Mouse (Mus musculus) liver, adult 2 months (tissue): Measurements from ENCODE around the gene Gpr63.

Source experiments
- CTCF ChIP-seq: fragments of 200-500 bp; IDR thresholded peaks from 2 replicates; pipeline ENCODE4 v1.5.1; 2011; ENCODE audit warnings: low read depth, low read length, control low read depth
- POLR2A ChIP-seq: fragments of 200-500 bp; IDR thresholded peaks from 2 replicates; pipeline ENCODE4 v1.6.1; 2011; ENCODE audit warnings: low read length, control low read depth; ENCODE audit not compliant: insufficient read depth; ENCODE audit errors: extremely low read depth

- no peak for TF ChIP-seq POLR2A
- TF ChIP-seq CTCF = no peak
These were observed 71.1 kb downstream of the Gpr63 start for GRCm38 (mm10) chr4:25037260-25037659.
